Mouse (Mus musculus) stomach, embryonic 14.5 days (tissue): ENCODE measurements around the gene Anxa5. TPM values are rescaled to one million over a fixed set of nuclear protein-coding genes. Genes with fewer than 3 reads are reported as not detected.

Experiments used
- ATAC-seq: fragments of 200-750 bp; cut with Nextera tagmentation; 2 replicates; pipeline ENCODE4 v1.8.0; 2017; ENCODE audit warnings: low read depth, moderate TSS enrichment; ENCODE audit not compliant: insufficient number of reproducible peaks, insufficient read depth, low FRiP score
- H3K27ac ChIP-seq: fragments of 300-500 bp; sonication (generic); 2 replicates; pipeline ENCODE4 v1.5.1; 2014; ENCODE audit warnings: mild to moderate bottlenecking, low read length, moderate library complexity, mixed read lengths
- H3K27me3 ChIP-seq: fragments of 300-500 bp; sonication (generic); 2 replicates; pipeline ENCODE4 v1.6.1; 2014; ENCODE audit warnings: low read length, control low read depth, mixed read lengths; ENCODE audit not compliant: control insufficient read depth, insufficient read depth
- H3K36me3 ChIP-seq: fragments of 300-500 bp; sonication (generic); 2 replicates; pipeline ENCODE4 v1.6.1; 2014; ENCODE audit warnings: mild to moderate bottlenecking, control low read depth, low read length, moderate library complexity, mixed read lengths; ENCODE audit not compliant: control insufficient read depth, insufficient read depth
- H3K4me1 ChIP-seq: fragments of 300-500 bp; sonication (generic); 2 replicates; pipeline ENCODE4 v1.6.1; 2014; ENCODE audit warnings: low read length, control low read depth, mixed read lengths; ENCODE audit not compliant: control insufficient read depth, insufficient read depth
- H3K4me2 ChIP-seq: fragments of 300-500 bp; sonication (generic); replicated peaks from 2 replicates; pipeline ENCODE4 v1.6.1; 2014; ENCODE audit warnings: low read depth, low read length, control low read depth
- H3K4me3 ChIP-seq: fragments of 300-500 bp; sonication (generic); 2 replicates; pipeline ENCODE4 v1.5.1; 2014; ENCODE audit warnings: low read depth, low read length, control low read depth
- H3K9ac ChIP-seq: fragments of 300-500 bp; sonication (generic); replicated peaks from 2 replicates; pipeline ENCODE4 v1.6.1; 2014; ENCODE audit warnings: low read depth, mild to moderate bottlenecking, control low read depth, low read length, moderate library complexity, mixed read lengths
- H3K9me3 ChIP-seq: fragments of 300-500 bp; sonication (generic); 2 replicates; pipeline ENCODE4 v1.6.1; 2016; ENCODE audit warnings: low read depth, low read length, control low read depth; ENCODE audit not compliant: control insufficient read depth
- WGBS: fragments of 180-500 bp; shearing (Covaris S2); extraction: QIAGEN DNeasy Blood & Tissue Kit; methylation state at CpG from one replicate; pipeline ENCODE4 v1.1.7; 2014; 5-methylcytosine and 5-hydroxymethylcytosine counted together
- polyA plus RNA-seq: library from polyadenylated mRNA; unstranded; fragments of >200 nt; fragmentation: Nextera tagmentation; extraction: Ambion mirVana; gene quantifications from 2 replicates; pipeline ENCODE4 v1.2.1, GENCODE M21; 2014

The Anxa5 gene
- polyA plus RNA-seq, 1 experiment from 2014 or later = 335 TPM

GRCm38 (mm10) chr3:36484292-36484691 is 8.6 kb upstream of the Anxa5 start:
- H3K4me1 ChIP-seq = peaks cover 11% of the 10 kb centered on the region; the same call in 1 of the 2 replicates
- no peaks in the 10 kb centered on the region for H3K9me3 ChIP-seq
- H3K4me2 ChIP-seq = no peak overlapping the region
- no peaks in the 10 kb centered on the region for H3K36me3 ChIP-seq
- no peak overlapping the region for H3K9ac ChIP-seq
- H3K27ac ChIP-seq = no peak overlapping the region
- no peak overlapping the region for H3K4me3 ChIP-seq
- no peaks in the 10 kb centered on the region for H3K27me3 ChIP-seq
- ATAC-seq = no peak
- WGBS = 92% methylated on average over 4 of the region's 4 CpGs

- ATAC-seq = no peak
Observed at GRCm38 (mm10) chr3:36482940-36483339, 7.2 kb upstream of the Anxa5 start.

GRCm38 (mm10) chr3:36481776-36482193 is 6.1 kb upstream of the Anxa5 start:
- Histone ChIP-seq H3K9me3 (no peaks in the 10 kb centered on the region), H3K27ac (peak overlapping the region; percentile 90), H3K4me1 (peaks cover 11% of the 10 kb centered on the region; the same call in 1 of the 2 replicates), H3K36me3 (no peaks in the 10 kb centered on the region), H3K9ac (no peak overlapping the region), H3K27me3 (no peaks in the 10 kb centered on the region), H3K4me3 (no peak overlapping the region), H3K4me2 (peak overlapping the region; percentile 17; the same call in 1 of the 2 replicates)
- 13% methylated on average over 11 of the region's 11 CpGs for WGBS
- ATAC-seq = peak; percentile 72; the same call in 1 of the 2 replicates

More at GRCm38 (mm10) chr3:36482940-36483339, 7.2 kb upstream of the Anxa5 start:
- 16% methylated on average over 9 of the region's 9 CpGs for WGBS
- Histone ChIP-seq H3K4me1 (peaks cover 11% of the 10 kb centered on the region; the same call in 1 of the 2 replicates), H3K27me3 (no peaks in the 10 kb centered on the region), H3K9ac (no peak overlapping the region), H3K27ac (no peak overlapping the region), H3K4me2 (peak overlapping the region; percentile 2; the same call in 1 of the 2 replicates), H3K36me3 (no peaks in the 10 kb centered on the region), H3K9me3 (no peaks in the 10 kb centered on the region), H3K4me3 (no peak overlapping the region)

- 78% methylated on average over 2 of the region's 2 CpGs for WGBS
Observed at GRCm38 (mm10) chr3:36480486-36480885, 4.8 kb upstream of the Anxa5 start.

GRCm38 (mm10) chr3:36478776-36479175 is 3.1 kb upstream of the Anxa5 start:
- no peak overlapping the region for H3K4me2 ChIP-seq
- ATAC-seq = no peak
- 88% methylated on average over 8 of the region's 8 CpGs for WGBS
- H3K36me3 ChIP-seq = no peaks in the 10 kb centered on the region
- H3K4me1 ChIP-seq = peaks cover 16% of the 10 kb centered on the region; the same call in 1 of the 2 replicates
- H3K27me3 ChIP-seq = no peaks in the 10 kb centered on the region
- H3K4me3 ChIP-seq = no peak overlapping the region
- H3K27ac ChIP-seq = no peak overlapping the region
- no peak overlapping the region for H3K9ac ChIP-seq
- no peaks in the 10 kb centered on the region for H3K9me3 ChIP-seq

More at GRCm38 (mm10) chr3:36480486-36480885, 4.8 kb upstream of the Anxa5 start:
- no peaks in the 10 kb centered on the region for H3K9me3 ChIP-seq
- H3K4me2 ChIP-seq = no peak overlapping the region
- no peak overlapping the region for H3K4me3 ChIP-seq
- peaks cover 16% of the 10 kb centered on the region; the same call in 1 of the 2 replicates for H3K4me1 ChIP-seq
- ATAC-seq = no peak
- no peak overlapping the region for H3K9ac ChIP-seq
- H3K27ac ChIP-seq = no peak overlapping the region
- H3K36me3 ChIP-seq = no peaks in the 10 kb centered on the region
- no peaks in the 10 kb centered on the region for H3K27me3 ChIP-seq

GRCm38 (mm10) chr3:36476261-36477155 is 814 bp upstream of the Anxa5 start:
- Histone ChIP-seq H3K27me3 (no peaks in the 10 kb centered on the region), H3K4me2 (peak overlapping the region; percentile 61), H3K9ac (peak overlapping the region; percentile 44), H3K9me3 (no peaks in the 10 kb centered on the region), H3K27ac (peak overlapping the region; percentile 84), H3K4me3 (peak overlapping the region; percentile 49), H3K36me3 (no peaks in the 10 kb centered on the region), H3K4me1 (peaks cover 5% of the 10 kb centered on the region; the same call in 1 of the 2 replicates)
- WGBS = 24% methylated on average over 20 of the region's 20 CpGs
- no peak for ATAC-seq

DNA sequence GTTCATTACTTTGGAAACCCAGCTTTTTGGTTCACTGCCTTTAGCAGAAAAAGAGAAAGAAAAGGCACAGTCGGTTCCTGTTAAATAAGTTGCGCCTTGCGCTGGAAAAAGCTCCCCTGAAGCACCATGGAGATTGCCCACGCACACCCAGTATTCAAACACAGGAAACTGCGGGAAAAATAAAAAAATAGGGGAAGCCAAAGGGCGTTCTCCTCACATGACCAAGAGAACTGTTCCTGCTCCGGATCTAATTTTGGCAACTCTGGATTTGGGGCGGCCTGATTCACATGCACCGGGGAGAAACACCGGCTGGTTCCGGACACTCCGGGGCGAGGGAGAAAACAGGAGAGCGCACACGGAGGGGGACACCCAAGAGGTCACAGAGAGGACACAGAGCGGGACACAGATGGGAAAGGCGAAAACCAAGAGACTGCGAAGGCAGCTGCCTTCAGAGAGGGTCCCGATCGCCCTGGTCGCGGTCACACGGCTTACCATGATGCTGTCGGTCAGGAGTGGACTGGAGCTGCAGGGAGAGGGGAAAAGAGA is 683 bp downstream of the Anxa5 start:
- H3K9ac ChIP-seq = peak overlapping the region; percentile 44
- no peaks in the 10 kb centered on the region for H3K9me3 ChIP-seq

DNA sequence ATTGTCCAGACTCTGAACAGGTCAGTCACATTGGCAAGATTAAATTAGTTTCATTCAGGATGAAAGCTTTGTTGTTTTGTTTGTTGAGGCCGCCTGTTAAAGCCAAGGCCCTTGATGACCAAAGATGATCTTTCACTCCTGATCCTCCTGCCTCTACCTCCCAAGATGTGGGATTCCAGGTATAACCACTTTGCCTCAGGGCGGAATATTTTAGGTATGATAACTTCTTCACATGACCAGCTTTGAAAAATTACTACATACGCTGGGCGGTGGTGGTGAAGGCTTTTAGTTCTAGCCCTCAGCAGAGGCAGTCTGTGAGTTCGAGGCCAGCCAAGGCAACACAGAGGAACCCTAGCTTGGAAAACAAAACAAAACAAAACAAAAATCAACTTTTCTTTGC is 1.3 kb downstream of the Anxa5 start:
- Histone ChIP-seq H3K4me3 (peak overlapping the region; percentile 49), H3K27ac (no peak overlapping the region; the same call in 1 of the 2 replicates), H3K9ac (no peak overlapping the region), H3K4me2 (peak overlapping the region; percentile 61), H3K4me1 (peaks cover 5% of the 10 kb centered on the region; the same call in 1 of the 2 replicates), H3K9me3 (no peaks in the 10 kb centered on the region), H3K36me3 (no peaks in the 10 kb centered on the region), H3K27me3 (no peaks in the 10 kb centered on the region)
- ATAC-seq = no peak
- WGBS = 70% methylated on average over 5 of the region's 5 CpGs

More for the DNA sequence above, 683 bp downstream of the Anxa5 start:
- peak overlapping the region; percentile 61 for H3K4me2 ChIP-seq
- no peak for ATAC-seq
- H3K27me3 ChIP-seq = no peaks in the 10 kb centered on the region
- peak overlapping the region; percentile 49 for H3K4me3 ChIP-seq
- peaks cover 5% of the 10 kb centered on the region; the same call in 1 of the 2 replicates for H3K4me1 ChIP-seq
- under 1% methylated on average over 24 of the region's 24 CpGs for WGBS
- H3K27ac ChIP-seq = peak overlapping the region; percentile 69
- H3K36me3 ChIP-seq = no peaks in the 10 kb centered on the region
